15 mouse cellular contexts compared by ENCODE assay signal in the genomic region with DNA sequence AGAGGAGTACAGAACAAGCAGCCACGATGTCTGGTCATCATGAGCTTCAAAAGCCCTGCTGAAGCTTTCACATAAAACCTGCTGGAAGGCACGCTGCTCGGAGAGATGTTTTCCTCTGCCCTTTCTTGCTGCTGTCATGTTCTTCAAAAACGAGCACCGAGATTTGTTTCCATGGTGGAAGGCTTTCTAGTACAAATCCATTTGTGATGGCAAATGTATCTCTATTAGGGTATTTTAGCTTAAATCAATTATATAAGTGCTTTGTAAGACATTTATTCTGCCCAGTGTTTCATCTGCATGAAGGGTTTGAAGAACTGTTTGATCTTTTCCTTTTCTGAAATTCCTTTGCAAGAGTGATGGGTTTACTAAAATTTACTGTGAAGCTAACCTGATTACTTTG.
"Had no signal": no experiment of that assay in that cellular context is flagged by ENCODE, and none has a peak within 500 bp of the region (broad histone marks: within the 10 kb centered on the region; RNA-seq: fewer than 3 reads in every experiment).

No protein-coding gene starts in this region.

- H3K9ac ChIP-seq: liver, embryonic 12.5 days; liver, embryonic 14.5 days; lung, embryonic 15.5 days; midbrain, embryonic 12.5 days; neural tube, embryonic 12.5 days; stomach, embryonic 15.5 days had no signal

- H3K4me1 ChIP-seq: liver, embryonic 12.5 days; lung, embryonic 15.5 days; midbrain, embryonic 12.5 days; neural tube, embryonic 12.5 days; stomach, embryonic 15.5 days had no signal

- H3K4me2 ChIP-seq: liver, embryonic 12.5 days; lung, embryonic 15.5 days; midbrain, embryonic 12.5 days; neural tube, embryonic 12.5 days; stomach, embryonic 15.5 days had no signal

- H3K27me3 ChIP-seq: liver, embryonic 12.5 days; lung, embryonic 15.5 days; midbrain, embryonic 12.5 days; neural tube, embryonic 12.5 days; stomach, embryonic 15.5 days had no signal

- H3K36me3 ChIP-seq: liver, embryonic 12.5 days; lung, embryonic 15.5 days; midbrain, embryonic 12.5 days; neural tube, embryonic 12.5 days; stomach, embryonic 15.5 days had no signal

- ATAC-seq: liver, embryonic 12.5 days; lung, postnatal 0 days had no signal

- H3K27ac ChIP-seq: liver, embryonic 12.5 days; liver, embryonic 14.5 days; lung, embryonic 15.5 days; midbrain, embryonic 12.5 days; neural tube, embryonic 12.5 days; stomach, embryonic 15.5 days; stomach, postnatal 0 days had no signal

- H3K9me3 ChIP-seq: liver, embryonic 12.5 days; lung, embryonic 15.5 days; midbrain, embryonic 12.5 days; neural tube, embryonic 12.5 days; stomach, embryonic 15.5 days had no signal

- DNase-seq: lung, adult 2 months; lung, postnatal 14 days; lung, postnatal 36 days; right cerebral cortex, postnatal 14 days; thymus, adult 2 months; thymus, postnatal 25 days; thymus, postnatal 4 days had no signal

- H3K4me3 ChIP-seq: liver, embryonic 12.5 days; lung, embryonic 15.5 days; midbrain, embryonic 12.5 days; neural tube, embryonic 12.5 days; stomach, embryonic 15.5 days had no signal
